Mouse (Mus musculus): Measurements from ENCODE around the gene Wnt3. TPM values are rescaled to one million over a fixed set of nuclear protein-coding genes. Genes with fewer than 3 reads are reported as not detected.
A peak's percentile ranks its signal among the peaks of the same experiment; 100 is the strongest.

Wnt3 gene
- total RNA-seq, 2 experiments from 2014 or later = 1.4 to 1.5 TPM

DNA sequence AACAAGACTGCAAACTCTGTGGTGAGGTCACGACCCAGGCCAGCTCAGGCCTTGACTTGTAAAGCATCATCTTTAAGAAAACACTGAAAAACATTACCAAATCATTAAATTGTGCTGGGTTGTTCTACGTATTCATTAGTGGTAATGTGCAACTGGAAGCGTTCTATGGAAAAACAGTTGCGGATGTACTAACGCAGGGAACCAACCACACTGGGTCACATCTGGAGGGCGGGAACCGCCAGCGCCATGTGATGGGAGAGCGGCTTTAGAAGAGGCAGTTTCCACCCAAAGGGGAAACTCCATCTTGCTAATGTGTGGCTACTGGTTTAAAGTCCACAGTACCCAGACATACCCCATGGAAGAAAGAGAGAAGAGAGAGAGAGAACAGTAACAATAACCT, 56.5 kb downstream of the Wnt3 start:
- H3K27ac ChIP-seq = no peak overlapping the region
- TF ChIP-seq CTCF (conservative IDR thresholded peaks at IDR 0.05) = no peak
- DNase-seq (ENCODE audit: low spot score in 2 of 2) = no peak
- no peak overlapping the region for H3K4me3 ChIP-seq

- Histone ChIP-seq H3K4me3 (no peak overlapping the region), H3K27ac (no peak overlapping the region)
- TF ChIP-seq CTCF (conservative IDR thresholded peaks at IDR 0.05) = no peak
- DNase-seq (ENCODE audit: low spot score in 2 of 2) = no peak
These were observed 57.8 kb downstream of the Wnt3 start for GRCm38 (mm10) chr11:103831766-103832165.

DNA sequence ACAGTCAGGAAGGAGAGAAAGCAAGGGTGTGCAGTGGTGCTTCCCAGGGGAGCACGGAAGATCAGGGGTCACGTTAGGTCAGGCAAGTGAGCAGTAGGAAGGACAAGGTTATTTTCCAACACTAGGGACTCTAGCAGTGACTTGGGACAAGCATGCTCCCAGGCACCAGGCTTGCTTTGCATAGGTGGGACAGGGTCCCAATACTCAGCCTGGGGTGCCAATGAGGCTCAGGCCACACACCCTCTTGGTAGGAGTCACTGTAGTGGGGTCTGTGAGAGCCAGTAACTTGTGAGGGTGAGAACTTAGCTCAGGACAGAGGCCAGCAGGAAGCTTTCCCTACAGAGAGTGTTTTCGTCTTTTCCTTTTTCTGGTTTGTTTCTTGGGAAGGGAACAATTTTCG, 58.4 kb downstream of the Wnt3 start:
- H3K4me3 ChIP-seq = no peak overlapping the region

DNA sequence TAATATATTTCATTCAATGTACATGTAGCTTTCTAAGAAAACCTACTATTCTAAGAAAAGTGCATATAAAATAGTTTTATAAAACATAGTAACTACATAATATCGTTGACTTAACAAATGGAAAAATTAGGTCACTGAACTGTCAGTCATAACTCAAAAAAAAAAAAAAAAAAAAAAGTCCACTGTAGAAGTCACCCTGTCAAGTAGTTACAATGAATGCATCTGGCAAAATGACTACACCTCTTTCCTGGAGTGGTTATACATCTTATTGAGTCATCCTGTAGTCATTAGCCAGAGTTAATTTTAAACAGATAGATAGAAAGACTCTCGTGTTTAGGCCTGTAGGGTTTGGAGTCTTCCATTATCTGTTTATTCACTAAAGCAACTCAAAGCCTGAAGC, 65.0 kb downstream of the Wnt3 start:
- no peak for TF ChIP-seq CTCF (conservative IDR thresholded peaks at IDR 0.05)
- H3K27ac ChIP-seq = no peak overlapping the region
- DNase-seq (ENCODE audit: low spot score in 2 of 2) = no peak
- H3K4me3 ChIP-seq = no peak overlapping the region

More for the DNA sequence above, 58.4 kb downstream of the Wnt3 start:
- no peak for TF ChIP-seq CTCF (conservative IDR thresholded peaks at IDR 0.05)
- DNase-seq (ENCODE audit: low spot score in 2 of 2) = no peak
- no peak overlapping the region for H3K27ac ChIP-seq

GRCm38 (mm10) chr11:103840834-103841233, 66.9 kb downstream of the Wnt3 start:
- DNase-seq (ENCODE audit: low spot score in 2 of 2) = peak; percentile 41 to 44

GRCm38 (mm10) chr11:103848287-103848686, 74.3 kb downstream of the Wnt3 start:
- H3K27ac ChIP-seq = no peak overlapping the region
- DNase-seq (ENCODE audit: low spot score in 2 of 2) = no peak
- no peak overlapping the region for H3K4me3 ChIP-seq
- TF ChIP-seq CTCF (conservative IDR thresholded peaks at IDR 0.05) = no peak

More at GRCm38 (mm10) chr11:103840834-103841233, 66.9 kb downstream of the Wnt3 start:
- H3K4me3 ChIP-seq = no peak overlapping the region
- peak overlapping the region; percentile 74 for H3K27ac ChIP-seq
- TF ChIP-seq CTCF (conservative IDR thresholded peaks at IDR 0.05) = no peak

GRCm38 (mm10) chr11:103852590-103853283, 78.8 kb downstream of the Wnt3 start:
- no peak overlapping the region for H3K27ac ChIP-seq
- TF ChIP-seq CTCF (conservative IDR thresholded peaks at IDR 0.05) = no peak
- no peak overlapping the region for H3K4me3 ChIP-seq
- DNase-seq (ENCODE audit: low spot score in 2 of 2) = no peak

- 0 out of 2 replicates have a peak overlapping the region, but pooled peaks have one; percentile 5 for H3K27ac ChIP-seq
- no peak overlapping the region for H3K4me3 ChIP-seq
- DNase-seq (ENCODE audit: low spot score in 2 of 2) = no peak
- no peak for TF ChIP-seq CTCF (conservative IDR thresholded peaks at IDR 0.05)
These were observed 79.5 kb downstream of the Wnt3 start for GRCm38 (mm10) chr11:103853284-103853920.

DNA sequence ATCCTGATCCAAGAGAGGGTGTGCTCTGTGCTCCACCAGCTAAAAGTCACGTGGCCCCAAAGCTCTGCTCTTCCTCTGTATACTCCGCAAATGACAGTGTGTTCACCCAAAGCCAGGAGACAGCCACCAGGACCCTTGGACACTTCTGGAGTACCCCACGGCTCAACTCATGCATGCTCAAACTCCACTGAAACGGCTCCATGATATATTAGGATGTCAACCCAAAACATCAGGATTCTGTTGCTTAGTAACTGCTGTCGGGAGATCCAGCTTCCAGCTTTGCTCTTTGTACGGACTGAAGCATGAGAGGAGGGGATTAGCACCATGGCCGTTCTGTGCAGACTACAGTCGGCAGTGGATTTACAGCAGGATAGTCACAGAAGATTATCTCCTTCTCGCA, 80.3 kb downstream of the Wnt3 start:
- no peak for DNase-seq (ENCODE audit: low spot score in 2 of 2)
- no peak for TF ChIP-seq CTCF (conservative IDR thresholded peaks at IDR 0.05)
- Histone ChIP-seq H3K27ac (0 out of 2 replicates have a peak overlapping the region, but pooled peaks have one; percentile 5), H3K4me3 (no peak overlapping the region)

GRCm38 (mm10) chr11:103856641-103857040, 82.7 kb downstream of the Wnt3 start:
- no peak for TF ChIP-seq CTCF (conservative IDR thresholded peaks at IDR 0.05)
- no peak for DNase-seq (ENCODE audit: low spot score in 2 of 2)
- no peak overlapping the region for H3K27ac ChIP-seq
- H3K4me3 ChIP-seq = no peak overlapping the region

DNA sequence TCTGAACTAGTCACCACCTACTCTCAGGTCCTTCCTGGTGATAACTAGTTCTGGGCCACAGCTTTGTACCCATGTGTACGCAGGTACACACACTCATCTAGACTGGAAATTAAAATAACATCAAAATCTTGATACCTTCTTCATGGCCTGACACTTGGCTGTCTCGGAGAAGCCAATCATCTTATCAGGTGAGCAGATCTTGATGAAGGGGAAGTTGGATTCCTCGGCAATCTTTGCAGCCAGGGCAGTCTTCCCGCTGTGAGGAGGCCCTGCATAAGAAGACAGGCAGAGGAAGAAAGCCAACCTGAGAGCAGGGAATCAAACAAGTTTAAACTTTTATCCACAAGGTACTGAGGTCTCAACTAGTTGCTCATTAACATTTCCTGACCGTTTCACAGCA, 84.8 kb downstream of the Wnt3 start:
- no peak for DNase-seq (ENCODE audit: low spot score in 2 of 2)
- no peak for TF ChIP-seq CTCF (conservative IDR thresholded peaks at IDR 0.05)
- no peak overlapping the region for H3K4me3 ChIP-seq
- no peak overlapping the region for H3K27ac ChIP-seq

DNA sequence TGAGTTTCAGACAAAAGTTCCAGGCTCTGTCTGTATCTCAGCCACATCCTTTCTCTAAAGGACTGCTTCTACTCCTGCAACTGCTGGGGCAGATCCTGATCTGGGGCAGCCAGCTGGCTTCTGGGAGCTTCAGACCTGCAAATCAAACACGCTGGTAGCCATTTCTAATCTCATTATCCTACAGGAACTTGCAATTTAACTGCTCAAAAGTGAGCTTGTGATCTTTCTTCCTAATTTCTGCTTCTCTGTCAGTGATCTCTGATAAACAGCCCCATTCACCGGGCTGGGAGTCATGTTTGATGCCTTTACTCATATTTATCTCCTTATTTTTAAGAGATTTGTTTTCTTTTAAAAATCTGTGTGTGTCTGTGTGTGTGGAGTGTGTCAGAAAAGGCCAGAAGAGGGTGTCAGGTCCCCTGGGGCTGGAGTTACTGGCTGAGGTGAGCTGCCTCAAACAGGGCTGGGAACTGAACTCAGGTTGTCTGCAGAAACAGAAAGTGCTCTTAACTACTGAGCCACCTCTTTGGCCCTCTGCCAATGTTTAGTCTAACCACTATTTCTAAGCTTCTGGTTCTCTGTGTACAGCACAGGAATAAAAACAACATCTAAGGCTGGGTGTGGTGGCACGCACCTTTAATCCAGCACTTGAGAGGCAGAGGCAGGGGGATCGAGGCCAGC, 86.1 kb downstream of the Wnt3 start:
- no peak for TF ChIP-seq CTCF (conservative IDR thresholded peaks at IDR 0.05)
- no peak for DNase-seq (ENCODE audit: low spot score in 2 of 2)
- H3K27ac ChIP-seq = no peak overlapping the region
- H3K4me3 ChIP-seq = no peak overlapping the region

- no peak for TF ChIP-seq CTCF (conservative IDR thresholded peaks at IDR 0.05)
- no peak overlapping the region for H3K27ac ChIP-seq
- no peak for DNase-seq (ENCODE audit: low spot score in 2 of 2)
- H3K4me3 ChIP-seq = no peak overlapping the region
These were observed 89.0 kb downstream of the Wnt3 start for GRCm38 (mm10) chr11:103862951-103863350.

Measured in layer of hippocampus, adult 2 months (tissue).